Mouse (Mus musculus) CH12.LX (cell line): ENCODE measurements around the gene Rapgef4. TPM values are rescaled to one million over a fixed set of nuclear protein-coding genes. Genes with fewer than 3 reads are reported as not detected.

Source experiments
- DNase-seq: peaks from one replicate; pipeline ENCODE4 v3.0.0-alpha.2; 2013; ENCODE audit errors: extremely low read depth
- H3K27ac ChIP-seq: 2 replicates; pipeline ENCODE4 v1.5.1; 2012; ENCODE audit warnings: low read depth, mild to moderate bottlenecking, control low read depth, moderate library complexity; ENCODE audit not compliant: insufficient read depth
- H3K27me3 ChIP-seq: replicated peaks from 2 replicates; pipeline ENCODE3; 2012; ENCODE audit warnings: inconsistent platforms
- H3K36me3 ChIP-seq, 2 experiments: replicated peaks in 1 of 2; 2 replicates each; pipeline versions ENCODE3 to v1.6.1; 2012; ENCODE audit warnings: inconsistent platforms in 1 of 2, low read length in 1 of 2, mild to moderate bottlenecking in 1 of 2, mixed read lengths in 1 of 2, moderate library complexity in 1 of 2; ENCODE audit not compliant: control insufficient read depth in 1 of 2, insufficient read depth in 1 of 2
- H3K4me1 ChIP-seq, 2 experiments: 2 replicates each; pipeline ENCODE4 v1.6.1; 2012; ENCODE audit warnings: inconsistent platforms in 1 of 2, moderate library complexity in 1 of 2; ENCODE audit not compliant: insufficient read depth in 2 of 2, control insufficient read depth in 1 of 2
- H3K4me2 ChIP-seq: 2 replicates; pipeline ENCODE4 v1.6.1; 2012; ENCODE audit warnings: low read depth, mild to moderate bottlenecking, control low read depth; ENCODE audit not compliant: poor library complexity, insufficient read depth, severe bottlenecking
- H3K4me3 ChIP-seq, 3 experiments: fragments of 150-350 bp in 1 of 3; sonication (generic) in 1 of 3; replicated peaks in 1 of 3; 2 replicates each; pipeline versions ENCODE3 to v1.5.1; 2011 to 2012; ENCODE audit warnings: low read depth in 2 of 3, low read length in 2 of 3, mild to moderate bottlenecking in 2 of 3, moderate library complexity in 2 of 3, control low read depth in 1 of 3, improper control_type of control experiment in 1 of 3, inconsistent platforms in 1 of 3, mixed read lengths in 1 of 3; ENCODE audit not compliant: poor library complexity in 1 of 3
- H3K79me2 ChIP-seq: replicated peaks from 2 replicates; pipeline ENCODE4 v1.6.1; 2012; ENCODE audit warnings: mild to moderate bottlenecking, moderate library complexity; ENCODE audit not compliant: control insufficient read depth, poor library complexity, insufficient read depth, severe bottlenecking; ENCODE audit errors: extremely low read depth
- H3K9ac ChIP-seq: 2 replicates; pipeline ENCODE4 v1.6.1; 2012; ENCODE audit warnings: low read depth, mild to moderate bottlenecking, control low read depth, moderate library complexity; ENCODE audit not compliant: insufficient read depth
- H3K9me3 ChIP-seq: replicated peaks from 2 replicates; pipeline ENCODE3; 2012; ENCODE audit warnings: low read length, inconsistent platforms, mixed read lengths
- CTCF ChIP-seq, 2 experiments: IDR thresholded peaks in 1 of 2; conservative IDR thresholded peaks in 1 of 2; 2 replicates each; pipeline ENCODE4 v1.5.1; 2011 to 2012; ENCODE audit warnings: low read depth in 2 of 2, low read length in 2 of 2, improper control_type of control experiment in 1 of 2, inconsistent platforms in 1 of 2, mild to moderate bottlenecking in 1 of 2, moderate library complexity in 1 of 2
- ELF1 ChIP-seq: IDR thresholded peaks from 2 replicates; pipeline ENCODE4 v1.6.1; 2014; ENCODE audit warnings: low read depth, mild to moderate bottlenecking, inconsistent platforms, low read length, improper control_type of control experiment
- HCFC1 ChIP-seq: IDR thresholded peaks from 2 replicates; pipeline ENCODE4 v1.6.1; 2012; ENCODE audit warnings: low read depth, mild to moderate bottlenecking, inconsistent platforms, low read length, improper control_type of control experiment
- JUN ChIP-seq: IDR thresholded peaks from 2 replicates; pipeline ENCODE4 v1.6.1; 2011; ENCODE audit warnings: low read depth, mild to moderate bottlenecking, low read length, improper control_type of control experiment, moderate library complexity; ENCODE audit not compliant: insufficient read depth
- KAT2A ChIP-seq: IDR thresholded peaks from 2 replicates; pipeline ENCODE4 v1.6.1; 2012; ENCODE audit warnings: low read length, improper control_type of control experiment, inconsistent platforms; ENCODE audit not compliant: insufficient replicate concordance
- MAZ ChIP-seq: IDR thresholded peaks from 2 replicates; pipeline ENCODE4 v1.6.1; 2012; ENCODE audit warnings: low read depth, mild to moderate bottlenecking, inconsistent platforms, low read length, improper control_type of control experiment, moderate library complexity
- MXI1 ChIP-seq: IDR thresholded peaks from 2 replicates; pipeline ENCODE4 v1.6.1; 2011; ENCODE audit warnings: mild to moderate bottlenecking, low read depth, low read length, improper control_type of control experiment
- NRF1 ChIP-seq: IDR thresholded peaks from 2 replicates; pipeline ENCODE4 v1.6.1; 2014; ENCODE audit warnings: low read depth, mild to moderate bottlenecking, inconsistent platforms, low read length, improper control_type of control experiment, moderate library complexity
- POLR2AphosphoS2 ChIP-seq: IDR thresholded peaks from 2 replicates; pipeline ENCODE4 v1.6.1; 2011; ENCODE audit warnings: low read depth, low read length, improper control_type of control experiment
- RAD21 ChIP-seq: IDR thresholded peaks from 2 replicates; pipeline ENCODE4 v1.6.1; 2011; ENCODE audit warnings: low read depth, mild to moderate bottlenecking, low read length, improper control_type of control experiment, moderate library complexity
- SMC3 ChIP-seq: IDR thresholded peaks from 2 replicates; pipeline ENCODE4 v1.6.1; 2011; ENCODE audit warnings: low read depth, low read length, improper control_type of control experiment
- TCF12 ChIP-seq: IDR thresholded peaks from 2 replicates; pipeline ENCODE4 v1.6.1; 2014; ENCODE audit warnings: low read depth, mild to moderate bottlenecking, inconsistent platforms, low read length, improper control_type of control experiment
- UBTF ChIP-seq: IDR thresholded peaks from 2 replicates; pipeline ENCODE4 v1.6.1; 2012; ENCODE audit warnings: low read depth, mild to moderate bottlenecking, inconsistent platforms, low read length, improper control_type of control experiment, moderate library complexity
- USF2 ChIP-seq: conservative IDR thresholded peaks from 2 replicates; pipeline ENCODE4 v1.6.1; 2011; ENCODE audit warnings: low read depth, low read length, improper control_type of control experiment
- ZC3H11A ChIP-seq: IDR thresholded peaks from 2 replicates; pipeline ENCODE4 v1.6.1; 2012; ENCODE audit warnings: low read depth, mild to moderate bottlenecking, inconsistent platforms, low read length, improper control_type of control experiment
- dilution Hi-C: fragments of 300-500 bp; cut with MboI; formaldehyde crosslinking; loops from 2 replicates; pipeline ENCODE4 v1.14.3; 2020; ENCODE audit warnings: low sequenced_read_pairs; ENCODE audit not compliant: extremely low pct_unique_long_range_greater_than_20kb, extremely low pct_ligation_motif_present
- in situ Hi-C: fragments of 300-500 bp; cut with MboI; formaldehyde crosslinking; loops from 3 replicates; pipeline ENCODE4 v1.14.3; 2019; ENCODE audit warnings: low sequenced_read_pairs, low pct_ligation_motif_present, low pct_unique_long_range_greater_than_20kb, mixed read lengths
- polyA plus RNA-seq: library from polyadenylated mRNA; unstranded; fragments of >175 nt; gene quantifications from 2 replicates; pipeline ENCODE4 v1.2.1, GENCODE M21; 2012; ENCODE audit warnings: low read depth; ENCODE audit not compliant: insufficient read length
- total RNA-seq, 2 experiments: library from RNA; depleted of rRNA; stranded (reverse); fragments of 300-350 nt in 1 of 2; fragments of >200 nt in 1 of 2; gene quantifications; 2 replicates each; pipeline ENCODE4 v1.2.3; 2012 to 2014

Rapgef4 gene
- total and polyA plus RNA-seq, 3 experiments: 0.12 to 0.13 TPM; not detected in 1

GRCm38 (mm10) chr2:72035616-72036015 lies 54.6 kb downstream of the Rapgef4 start (continued):
- TF ChIP-seq USF2: no peak
- no peak for TF ChIP-seq MAZ
- no peak for TF ChIP-seq HCFC1
- no peak for TF ChIP-seq UBTF

GRCm38 (mm10) chr2:72037357-72037756 lies 56.3 kb downstream of the Rapgef4 start:
- Histone ChIP-seq H3K9me3 (no peaks in the 10 kb centered on the region), H3K79me2 (no peaks in the 10 kb centered on the region), H3K4me1 (peaks cover 0 to 17% of the 10 kb centered on the region in 2 experiments; a peak in 2 of 4 replicates), H3K36me3 (no peaks in the 10 kb centered on the region), H3K27me3 (no peaks in the 10 kb centered on the region), H3K4me2 (no peak overlapping the region), H3K9ac (no peak overlapping the region)
- dilution Hi-C loops: no loop called here
- no peak for TF ChIP-seq MXI1
- TF ChIP-seq, all 38 proteins: peak for 0
- in situ Hi-C loops: no loop called here
- Histone ChIP-seq H3K27ac (no peak overlapping the region), H3K4me3 (no peak overlapping the region)
- DNase-seq: no peak

GRCm38 (mm10) chr2:72038235-72038634 lies 57.2 kb downstream of the Rapgef4 start:
- TF ChIP-seq RAD21 (peak; percentile 93), KAT2A (no peak), ELF1 (no peak), SMC3 (peak; percentile 71), CTCF (conservative IDR thresholded peaks at IDR 0.05 in 1 of 2, IDR thresholded peaks at IDR 0.05 in 1 of 2; ENCODE audit: low read depth in 2 of 2, low read length in 2 of 2) (peak; percentile 91 to 92), NRF1 (no peak)
- H3K79me2 ChIP-seq: no peaks in the 10 kb centered on the region
- no peaks in the 10 kb centered on the region for H3K27me3 ChIP-seq
- no peaks in the 10 kb centered on the region for H3K36me3 ChIP-seq
- H3K9me3 ChIP-seq: no peaks in the 10 kb centered on the region
- no peak overlapping the region for H3K27ac ChIP-seq
- in situ Hi-C loops (no loop called here), dilution Hi-C loops (no loop called here)
- H3K4me2 ChIP-seq: no peak overlapping the region; the same call in 1 of the 2 replicates
- no peak overlapping the region for H3K9ac ChIP-seq
- peak; percentile 83 for DNase-seq
- H3K4me3 ChIP-seq: no peak overlapping the region
- H3K4me1 ChIP-seq: peaks cover 0 to 17% of the 10 kb centered on the region in 2 experiments; a peak in 2 of 4 replicates

GRCm38 (mm10) chr2:72038651-72039251 lies 57.7 kb downstream of the Rapgef4 start:
- Histone ChIP-seq H3K79me2 (no peaks in the 10 kb centered on the region), H3K27me3 (no peaks in the 10 kb centered on the region), H3K4me1 (peaks cover 0 to 17% of the 10 kb centered on the region in 2 experiments; a peak in 2 of 4 replicates), H3K4me2 (no peak overlapping the region), H3K4me3 (no peak overlapping the region), H3K27ac (no peak overlapping the region), H3K36me3 (no peaks in the 10 kb centered on the region), H3K9me3 (no peaks in the 10 kb centered on the region), H3K9ac (no peak overlapping the region)
- dilution Hi-C loops: no loop called here
- in situ Hi-C loops: no loop called here
- TF ChIP-seq UBTF (no peak), JUN (no peak), ZC3H11A (no peak), CTCF (conservative IDR thresholded peaks at IDR 0.05 in 1 of 2, IDR thresholded peaks at IDR 0.05 in 1 of 2; ENCODE audit: low read depth in 2 of 2, low read length in 2 of 2) (no peak), TCF12 (no peak), POLR2AphosphoS2 (no peak)
- no peak for DNase-seq
